Mouse (Mus musculus) cerebellum, adult 11-12 months (tissue): Measurements from ENCODE around the gene Dmrtc1c1.
"Not testable (repeated sequence)": the region's sequence is repeated elsewhere in the genome, so short reads cannot be mapped to it uniquely, and the experiment has no call there.

Experiments
- DNase-seq: peaks from one replicate; pipeline ENCODE4 v3.0.0; 2022

Dmrtc1c1 gene

GRCm38 (mm10) chrX:102802663-102803062 is at the start of gene Dmrtc1c1:
Gene Dmrtc1c1 (plus strand): TSS chrX:102802963.
- DNase-seq: not testable (repeated sequence)

GRCm38 (mm10) chrX:102765878-102766277 is 36.9 kb upstream of the Dmrtc1c1 start:
- no peak for DNase-seq

GRCm38 (mm10) chrX:102812311-102812710 is 9.5 kb downstream of the Dmrtc1c1 start:
- no peak for DNase-seq

DNA sequence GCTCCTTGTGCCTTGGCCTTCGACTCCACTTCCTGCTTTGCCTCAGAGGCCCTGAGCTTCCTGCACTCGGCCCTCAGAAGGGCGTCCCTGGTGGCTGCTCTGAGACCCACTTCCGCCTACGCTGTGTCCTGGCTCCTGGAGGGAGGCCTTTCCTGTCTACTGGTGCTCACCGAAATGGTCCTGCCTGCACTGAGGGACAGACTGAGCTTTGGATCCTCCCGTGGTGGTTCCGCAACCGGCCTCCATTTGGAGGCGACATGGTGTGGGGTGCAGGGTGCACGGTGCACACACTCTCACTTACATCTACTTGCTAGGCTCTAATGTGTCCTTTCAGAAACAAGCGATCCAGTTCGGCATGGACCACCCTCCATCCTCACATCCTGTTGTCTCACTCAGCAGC is 51.8 kb downstream of the Dmrtc1c1 start, which contains the start of gene Dmrtc1c2:
Gene Dmrtc1c2, minus strand, starts transcription at position 101 of the 400 bp plus-strand sequence.
- not testable (repeated sequence) for DNase-seq
